Mouse (Mus musculus) lung, adult 2 months (tissue): ENCODE data around the gene Ear14.
"Not testable (repeated sequence)": the region's sequence is repeated elsewhere in the genome, so short reads cannot be mapped to it uniquely, and the experiment has no call there.

ENCODE experiments used
- CTCF ChIP-seq: fragments of 200-500 bp; IDR thresholded peaks from 2 replicates; pipeline ENCODE4 v1.5.1; 2011; ENCODE audit warnings: mild to moderate bottlenecking, low read length, control low read depth; ENCODE audit not compliant: insufficient read depth
- POLR2A ChIP-seq: fragments of 200-500 bp; IDR thresholded peaks from 2 replicates; pipeline ENCODE4 v1.6.1; 2011; ENCODE audit warnings: low read depth, mild to moderate bottlenecking, control low read depth, low read length, borderline replicate concordance; ENCODE audit errors: extremely low read depth

- TF ChIP-seq CTCF, POLR2A: not testable (repeated sequence)
Measured at GRCm38 (mm10) chr14:51163323-51163722, 39.9 kb upstream of the Ear14 start.
